Mouse (Mus musculus) heart, postnatal 0 days (tissue): ENCODE data around the gene Myo19. TPM values are rescaled to one million over a fixed set of nuclear protein-coding genes. Genes with fewer than 3 reads are reported as not detected.
A peak's percentile ranks its signal among the peaks of the same experiment; 100 is the strongest.

Experiments
- ATAC-seq: fragments of 200-750 bp; cut with Nextera tagmentation; 2 replicates; pipeline ENCODE4 v1.8.0; 2017; ENCODE audit warnings: low read depth, moderate number of reproducible peaks, moderate library complexity; ENCODE audit not compliant: insufficient read depth
- DNase-seq: peaks from one replicate; pipeline ENCODE4 v3.0.0-alpha.2; 2016; ENCODE audit warnings: low spot score
- H3K27ac ChIP-seq: fragments of 300-500 bp; sonication (generic); 2 replicates; pipeline ENCODE4 v1.5.1; 2014; ENCODE audit warnings: low read depth, mild to moderate bottlenecking
- H3K27me3 ChIP-seq: fragments of 300-500 bp; sonication (generic); 2 replicates; pipeline ENCODE4 v1.6.1; 2014; ENCODE audit warnings: low read length, mixed read lengths; ENCODE audit not compliant: control insufficient read depth, insufficient read depth
- H3K36me3 ChIP-seq: fragments of 300-500 bp; sonication (generic); replicated peaks from 2 replicates; pipeline ENCODE4 v1.6.1; 2014; ENCODE audit warnings: low read length, mixed read lengths; ENCODE audit not compliant: control insufficient read depth, insufficient read depth
- H3K4me1 ChIP-seq: fragments of 300-500 bp; sonication (generic); 2 replicates; pipeline ENCODE4 v1.6.1; 2014; ENCODE audit warnings: antibody characterized with exemption; ENCODE audit not compliant: control insufficient read depth, insufficient read depth
- H3K4me2 ChIP-seq: fragments of 300-500 bp; sonication (generic); 2 replicates; pipeline ENCODE4 v1.6.1; 2014; ENCODE audit warnings: low read depth, mild to moderate bottlenecking, low read length, moderate library complexity
- H3K4me3 ChIP-seq: fragments of 300-500 bp; sonication (generic); 2 replicates; pipeline ENCODE4 v1.5.1; 2014; ENCODE audit warnings: low read depth, low read length
- H3K9ac ChIP-seq: fragments of 300-500 bp; sonication (generic); replicated peaks from 2 replicates; pipeline ENCODE4 v1.6.1; 2014; ENCODE audit warnings: low read depth, low read length, mixed read lengths
- H3K9me3 ChIP-seq: fragments of 300-500 bp; sonication (generic); replicated peaks from 2 replicates; pipeline ENCODE4 v1.6.1; 2016; ENCODE audit warnings: low read length; ENCODE audit not compliant: control insufficient read depth
- CTCF ChIP-seq: IDR thresholded peaks from 2 replicates; pipeline ENCODE4 v1.5.1; 2016; ENCODE audit warnings: antibody characterized with exemption, control low read depth, low read depth
- EP300 ChIP-seq: IDR thresholded peaks from 2 replicates; pipeline ENCODE4 v1.6.1; 2016; ENCODE audit warnings: antibody characterized with exemption, low read depth
- WGBS: fragments of 180-500 bp; shearing (Covaris S2); extraction: QIAGEN DNeasy Blood & Tissue Kit; methylation state at CpG from one replicate; pipeline ENCODE4 v1.1.7; 2014; 5-methylcytosine and 5-hydroxymethylcytosine counted together
- polyA plus RNA-seq: library from polyadenylated mRNA; unstranded; fragments of >200 nt; fragmentation: Nextera tagmentation; extraction: Ambion mirVana; gene quantifications from 2 replicates; pipeline ENCODE4 v1.2.1, GENCODE M21; 2015
- total RNA-seq: library from RNA; depleted of rRNA; stranded (reverse); fragments of >200 nt; gene quantifications from 2 replicates; pipeline ENCODE4 v1.2.3, GENCODE M21; 2014; ENCODE audit warnings: low replicate concordance

Gene Myo19
- total and polyA plus RNA-seq, 2 experiments from 2014 or later: 3.0 to 12.6 TPM

- H3K4me2 ChIP-seq: no peak overlapping the region
- H3K4me1 ChIP-seq: no peaks in the 10 kb centered on the region
- 68% methylated on average over 10 of the region's 10 CpGs for WGBS
- TF ChIP-seq CTCF: no peak
- no peak for TF ChIP-seq EP300
- DNase-seq: no peak
- peaks cover 21% of the 10 kb centered on the region for H3K27me3 ChIP-seq
- H3K9ac ChIP-seq: no peak overlapping the region
- H3K27ac ChIP-seq: no peak overlapping the region
- no peaks in the 10 kb centered on the region for H3K9me3 ChIP-seq
- no peak overlapping the region for H3K4me3 ChIP-seq
- ATAC-seq: no peak
- no peaks in the 10 kb centered on the region for H3K36me3 ChIP-seq
Observed at GRCm38 (mm10) chr11:84940140-84940539, 60.2 kb downstream of the Myo19 start.

- no peak overlapping the region for H3K4me2 ChIP-seq
- no peak for ATAC-seq
- no peak for TF ChIP-seq EP300
- 0 out of 2 replicates have a peak, but pooled peaks have one; percentile 3 for TF ChIP-seq CTCF
- H3K4me3 ChIP-seq: no peak overlapping the region
- WGBS: 1% methylated on average over 15 of the region's 15 CpGs
- H3K9me3 ChIP-seq: no peaks in the 10 kb centered on the region
- H3K4me1 ChIP-seq: no peaks in the 10 kb centered on the region
- no peak overlapping the region for H3K27ac ChIP-seq
- DNase-seq: no peak
- peaks cover 26% of the 10 kb centered on the region for H3K27me3 ChIP-seq
- H3K36me3 ChIP-seq: no peaks in the 10 kb centered on the region
- no peak overlapping the region for H3K9ac ChIP-seq
Observed at GRCm38 (mm10) chr11:84943948-84944347, 64.0 kb downstream of the Myo19 start.

GRCm38 (mm10) chr11:84944639-84945435 lies 64.9 kb downstream of the Myo19 start:
- no peaks in the 10 kb centered on the region for H3K4me1 ChIP-seq
- no peak overlapping the region for H3K9ac ChIP-seq
- H3K4me2 ChIP-seq: no peak overlapping the region
- WGBS: under 1% methylated on average over 12 of the region's 12 CpGs
- no peak for TF ChIP-seq EP300
- TF ChIP-seq CTCF: no peak
- DNase-seq (no peak), ATAC-seq (no peak)
- no peak overlapping the region for H3K27ac ChIP-seq
- H3K9me3 ChIP-seq: no peaks in the 10 kb centered on the region
- no peak overlapping the region for H3K4me3 ChIP-seq
- H3K36me3 ChIP-seq: no peaks in the 10 kb centered on the region
- H3K27me3 ChIP-seq: peaks cover 26% of the 10 kb centered on the region

- Histone ChIP-seq H3K27ac (no peak overlapping the region), H3K4me2 (no peak overlapping the region), H3K4me1 (no peaks in the 10 kb centered on the region), H3K4me3 (no peak overlapping the region), H3K27me3 (peaks cover 26% of the 10 kb centered on the region), H3K9ac (no peak overlapping the region), H3K9me3 (no peaks in the 10 kb centered on the region), H3K36me3 (no peaks in the 10 kb centered on the region)
- WGBS: 53% methylated on average over 3 of the region's 3 CpGs
- TF ChIP-seq EP300 (no peak), CTCF (no peak)
- no peak for ATAC-seq
- no peak for DNase-seq
Observed at GRCm38 (mm10) chr11:84945841-84946240, 65.9 kb downstream of the Myo19 start.

- Histone ChIP-seq H3K9ac (no peak overlapping the region), H3K4me3 (no peak overlapping the region), H3K27me3 (peaks cover 26% of the 10 kb centered on the region), H3K27ac (no peak overlapping the region), H3K4me1 (no peaks in the 10 kb centered on the region), H3K36me3 (no peaks in the 10 kb centered on the region), H3K4me2 (no peak overlapping the region), H3K9me3 (no peaks in the 10 kb centered on the region)
- no peak for TF ChIP-seq EP300
- no peak for TF ChIP-seq CTCF
- WGBS: 74% methylated on average over 6 of the region's 6 CpGs
- DNase-seq (no peak), ATAC-seq (no peak)
Observed at GRCm38 (mm10) chr11:84947206-84947605, 67.3 kb downstream of the Myo19 start.

GRCm38 (mm10) chr11:84948114-84948513 lies 68.2 kb downstream of the Myo19 start:
- no peaks in the 10 kb centered on the region for H3K9me3 ChIP-seq
- no peaks in the 10 kb centered on the region for H3K36me3 ChIP-seq
- no peak overlapping the region for H3K4me2 ChIP-seq
- H3K27ac ChIP-seq: no peak overlapping the region
- no peak overlapping the region for H3K9ac ChIP-seq
- H3K4me3 ChIP-seq: no peak overlapping the region
- 50% methylated on average over 3 of the region's 3 CpGs for WGBS
- TF ChIP-seq EP300 (no peak), CTCF (no peak)
- no peaks in the 10 kb centered on the region for H3K4me1 ChIP-seq
- ATAC-seq (no peak), DNase-seq (no peak)
- H3K27me3 ChIP-seq: peaks cover 24% of the 10 kb centered on the region
